Mouse (Mus musculus) heart, adult 2 months (tissue): ENCODE results near the gene Ssbp2. TPM values are rescaled to one million over a fixed set of nuclear protein-coding genes. Genes with fewer than 3 reads are reported as not detected.

Source experiments
- DNase-seq, 2 experiments: peaks; one replicate each; pipeline ENCODE4 v3.0.0; 2021
- H3K27ac ChIP-seq: fragments of 200-600 bp; 2 replicates; pipeline ENCODE4 v1.8.1; 2022
- H3K27me3 ChIP-seq: fragments of 200-500 bp; 2 replicates; pipeline ENCODE4 v1.6.1; 2012; ENCODE audit warnings: mild to moderate bottlenecking, low read length, inconsistent platforms, mixed read lengths; ENCODE audit not compliant: control insufficient read depth, insufficient read depth
- H3K36me3 ChIP-seq: fragments of 200-500 bp; 2 replicates; pipeline ENCODE4 v1.6.1; 2012; ENCODE audit warnings: low read length, inconsistent platforms; ENCODE audit not compliant: control insufficient read depth, insufficient read depth
- H3K4me1 ChIP-seq: fragments of 200-500 bp; 2 replicates; pipeline ENCODE4 v1.6.1; 2011; ENCODE audit warnings: low read length; ENCODE audit not compliant: control insufficient read depth, insufficient read depth
- H3K4me3 ChIP-seq: fragments of 200-600 bp; 2 replicates; pipeline ENCODE4 v1.8.1; 2022
- H3K79me2 ChIP-seq: fragments of 200-500 bp; replicated peaks from 2 replicates; pipeline ENCODE4 v1.6.1; 2012; ENCODE audit warnings: mild to moderate bottlenecking, inconsistent platforms, low read length, moderate library complexity, mixed read lengths; ENCODE audit not compliant: control insufficient read depth, insufficient read depth
- H3K9ac ChIP-seq: fragments of 200-500 bp; 2 replicates; pipeline ENCODE4 v1.6.1; 2012; ENCODE audit warnings: low read depth, mild to moderate bottlenecking, control low read depth, inconsistent platforms, low read length, mixed read lengths
- CTCF ChIP-seq: fragments of 200-600 bp; IDR thresholded peaks from 2 replicates; pipeline ENCODE4 v1.8.1; 2022; ENCODE audit warnings: antibody characterized with exemption, mild to moderate bottlenecking, moderate library complexity
- EP300 ChIP-seq: fragments of 200-500 bp; IDR thresholded peaks from 2 replicates; pipeline ENCODE4 v1.6.1; 2011; ENCODE audit warnings: low read depth, low read length, control low read depth; ENCODE audit not compliant: insufficient read depth
- POLR2A ChIP-seq: fragments of 200-500 bp; IDR thresholded peaks from 2 replicates; pipeline ENCODE4 v1.6.1; 2011; ENCODE audit warnings: mild to moderate bottlenecking, low read depth, low read length, control low read depth; ENCODE audit not compliant: insufficient read depth
- WGBS: fragments of 180-500 bp; shearing (Covaris S2); methylation state at CpG from one replicate; pipeline ENCODE4 v1.1.7; 2018; 5-methylcytosine and 5-hydroxymethylcytosine counted together
- intact Hi-C: fragments of 180-260 bp; cut with DNase I; formaldehyde crosslinking; loops from one replicate; pipeline ENCODE4 v1.15.1; 2025
- polyA plus RNA-seq: library from polyadenylated mRNA; depleted of rRNA; stranded (reverse); fragments of >200 nt; gene quantifications from 2 replicates; pipeline ENCODE4 v1.2.3, GENCODE M21; 2012
- total RNA-seq, 2 experiments: library from RNA; stranded (reverse); gene quantifications; 2 replicates each; pipeline ENCODE4 v1.2.3; 2021

The Ssbp2 gene
- total and polyA plus RNA-seq, 3 experiments: 25.0 to 40.4 (median 39.0) TPM

GRCm38 (mm10) chr13:91457974-91458373 is 2.1 kb upstream of the Ssbp2 start:
- WGBS: 72% methylated on average over 4 of the region's 4 CpGs
- H3K36me3 ChIP-seq: no peaks in the 10 kb centered on the region
- intact Hi-C loops: no loop called here

DNA sequence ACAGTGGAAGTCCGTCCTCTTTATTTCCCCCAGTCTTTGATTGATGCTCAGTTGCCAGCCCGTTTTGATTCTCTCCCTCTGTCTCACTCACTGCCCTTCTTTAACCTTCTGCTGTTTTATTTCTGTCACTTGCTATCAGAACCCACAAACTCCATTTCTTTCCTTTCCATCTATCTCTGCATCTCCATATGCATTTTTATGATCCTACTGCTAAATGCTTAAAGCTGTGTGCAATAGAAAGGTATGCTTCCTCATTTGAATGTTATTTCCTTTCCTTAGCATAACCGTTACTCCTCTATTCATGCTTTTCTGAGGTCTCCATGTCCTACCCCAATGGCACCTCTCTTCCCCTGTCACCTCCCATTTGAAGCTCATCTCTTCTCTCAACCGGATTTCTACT is 594 bp upstream of the Ssbp2 start:
- Histone ChIP-seq H3K27ac (peak overlapping the region; percentile 97), H3K4me1 (peaks cover 1% of the 10 kb centered on the region; the same call in 1 of the 2 replicates), H3K4me3 (no peak overlapping the region; the same call in 1 of the 2 replicates), H3K27me3 (peaks cover 2% of the 10 kb centered on the region; the same call in 1 of the 2 replicates), H3K79me2 (peaks cover 2% of the 10 kb centered on the region; the same call in 1 of the 2 replicates), H3K36me3 (no peaks in the 10 kb centered on the region), H3K9ac (no peak overlapping the region)
- TF ChIP-seq POLR2A: no peak
- TF ChIP-seq CTCF: no peak
- no peak for TF ChIP-seq EP300
- intact Hi-C loops: no loop called here
- 70% methylated on average over 4 of the region's 4 CpGs for WGBS
- no peak for DNase-seq

More at GRCm38 (mm10) chr13:91457974-91458373, 2.1 kb upstream of the Ssbp2 start:
- DNase-seq: no peak
- no peak overlapping the region for H3K27ac ChIP-seq
- no peak overlapping the region for H3K9ac ChIP-seq
- peaks cover 2% of the 10 kb centered on the region; the same call in 1 of the 2 replicates for H3K79me2 ChIP-seq
- H3K4me1 ChIP-seq: peaks cover under 1% of the 10 kb centered on the region; the same call in 1 of the 2 replicates
- TF ChIP-seq POLR2A: no peak
- TF ChIP-seq EP300: no peak
- no peak for TF ChIP-seq CTCF
- peaks cover 2% of the 10 kb centered on the region; the same call in 1 of the 2 replicates for H3K27me3 ChIP-seq
- H3K4me3 ChIP-seq: no peak overlapping the region

GRCm38 (mm10) chr13:91460621-91461284 is 670 bp downstream of the Ssbp2 start:
- Histone ChIP-seq H3K79me2 (peaks cover 2% of the 10 kb centered on the region; the same call in 1 of the 2 replicates), H3K27ac (peak overlapping the region; percentile 97), H3K27me3 (peaks cover 2% of the 10 kb centered on the region; the same call in 1 of the 2 replicates), H3K4me3 (peak overlapping the region; percentile 75), H3K4me1 (peaks cover 1% of the 10 kb centered on the region; the same call in 1 of the 2 replicates), H3K9ac (peak overlapping the region; percentile 95), H3K36me3 (no peaks in the 10 kb centered on the region)
- TF ChIP-seq CTCF: no peak
- peak; percentile 63 for TF ChIP-seq POLR2A
- peak; percentile 70; the same call in 1 of the 2 replicates for TF ChIP-seq EP300
- intact Hi-C loops: loop anchor here (1.0 to 5.0 kb wide), 4 partner anchors 40 to 533 kb away; partner anchors contain the start of gene Atg10
- peak; percentile 98 for DNase-seq
- under 1% methylated on average over 62 of the region's 70 CpGs for WGBS

DNA sequence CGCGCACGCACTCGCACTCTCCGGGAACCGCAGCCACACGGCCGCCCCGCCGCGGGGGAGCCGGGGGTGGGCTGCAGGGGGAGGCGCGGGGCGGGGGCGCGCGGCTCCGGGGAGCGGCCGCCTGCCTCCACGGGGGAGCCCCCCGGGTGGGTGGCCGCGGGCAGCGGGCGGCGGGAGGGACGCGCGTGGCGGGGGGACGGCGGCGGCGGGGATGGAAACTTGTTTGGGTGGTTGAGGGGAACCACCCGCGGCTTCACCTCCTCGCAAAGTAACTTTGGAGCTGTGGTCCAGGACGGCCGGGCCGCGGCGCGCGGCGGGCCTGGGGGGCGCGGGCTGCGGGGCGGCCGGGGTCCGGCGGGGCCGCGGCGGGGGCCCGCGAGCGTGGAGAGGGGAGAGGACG is 1.2 kb downstream of the Ssbp2 start:
- Histone ChIP-seq H3K4me1 (peaks cover 1% of the 10 kb centered on the region; the same call in 1 of the 2 replicates), H3K9ac (peak overlapping the region; percentile 95), H3K36me3 (no peaks in the 10 kb centered on the region), H3K27me3 (peaks cover 2% of the 10 kb centered on the region; the same call in 1 of the 2 replicates), H3K4me3 (peak overlapping the region; percentile 75), H3K79me2 (peaks cover 2% of the 10 kb centered on the region; the same call in 1 of the 2 replicates), H3K27ac (peak overlapping the region; percentile 68)
- DNase-seq: no peak
- TF ChIP-seq EP300 (no peak), CTCF (no peak), POLR2A (no peak)
- intact Hi-C loops: loop anchor here (2.0 to 5.0 kb wide), 3 partner anchors 40 to 534 kb away; partner anchors contain the start of gene Atg10
- 2% methylated on average over 40 of the region's 61 CpGs for WGBS

DNA sequence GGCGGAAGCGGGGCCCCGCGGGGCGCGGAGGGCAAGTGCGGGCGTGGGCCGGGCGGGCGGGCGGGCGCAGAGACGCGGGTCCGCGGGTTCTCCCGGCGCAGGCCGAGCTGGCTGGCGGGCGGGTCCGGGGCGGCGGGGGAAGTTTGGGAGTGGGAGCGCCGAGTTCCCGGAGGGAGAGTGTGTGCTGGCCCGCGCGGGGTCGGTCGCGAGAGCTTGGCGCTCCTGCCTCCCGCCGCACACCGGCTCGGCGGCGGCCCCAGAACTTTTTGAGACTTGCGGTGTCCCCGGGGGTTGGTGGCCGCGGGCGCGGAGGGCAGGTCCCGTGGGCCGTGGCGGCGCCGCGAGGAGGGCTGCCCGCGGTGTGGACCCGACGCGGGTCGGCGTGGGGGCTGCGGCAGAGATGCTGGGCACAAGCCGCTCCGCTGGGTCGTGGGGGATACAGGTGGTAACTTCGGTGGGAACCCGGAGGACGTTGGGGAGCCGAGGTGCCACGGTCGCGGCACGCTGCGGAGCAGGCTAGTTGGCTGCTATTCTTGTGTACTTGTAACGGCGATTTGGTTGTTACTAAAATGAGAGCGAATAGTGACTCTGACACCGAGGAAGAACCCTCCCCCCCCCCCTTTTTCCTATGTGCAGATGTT is 1.7 kb downstream of the Ssbp2 start:
- H3K36me3 ChIP-seq: no peaks in the 10 kb centered on the region
- H3K27me3 ChIP-seq: peaks cover 2% of the 10 kb centered on the region; the same call in 1 of the 2 replicates
- intact Hi-C loops: loop anchor here (2.0 to 5.0 kb wide), 3 partner anchors 41 to 535 kb away; partner anchors contain the start of gene Atg10
- DNase-seq: peak; percentile 57 to 69
- peaks cover 1% of the 10 kb centered on the region; the same call in 1 of the 2 replicates for H3K4me1 ChIP-seq
- WGBS: under 1% methylated on average over 63 of the region's 77 CpGs
- peaks cover 2% of the 10 kb centered on the region; the same call in 1 of the 2 replicates for H3K79me2 ChIP-seq
- TF ChIP-seq EP300 (no peak), CTCF (no peak), POLR2A (no peak)
- H3K27ac ChIP-seq: peak overlapping the region; percentile 77
- peak overlapping the region; percentile 79 for H3K4me3 ChIP-seq
- H3K9ac ChIP-seq: peak overlapping the region; percentile 95
